Comparison of ENCODE assay signal across 15 mouse cellular contexts in genomic region chr6:71772636-71773208, GRCm38 (mm10). TPM values are rescaled to one million over a fixed set of nuclear protein-coding genes. Genes with fewer than 3 reads are reported as not detected.
DNase-seq lines count a peak whose midpoint lies in the region; ATAC-seq lines count a peak whose summit lies in the region.
"Had no signal": no experiment of that assay in that cellular context is flagged by ENCODE, and none has a peak within 500 bp of the region (broad histone marks: within the 10 kb centered on the region; RNA-seq: fewer than 3 reads in every experiment).

No protein-coding gene starts in this region.

- no peak overlapping the region for H3K9ac ChIP-seq in heart, embryonic 11.5 days (ENCODE audit: low read depth, low read length)
- H3K9ac ChIP-seq: limb, embryonic 13.5 days; lung, embryonic 14.5 days had no signal

- H3K4me2 ChIP-seq in heart, embryonic 11.5 days, result no peak overlapping the region
- H3K4me2 ChIP-seq: limb, embryonic 13.5 days; lung, embryonic 14.5 days had no signal

- WGBS in heart, embryonic 11.5 days (ENCODE audit: insufficient replicate concordance), result 82% methylated on average over 7 of the region's 7 CpGs

- H3K27me3 ChIP-seq in megakaryocyte, embryonic 14.5 days (replicated peaks), result peaks cover 7% of the 10 kb centered on the region
- H3K27me3 ChIP-seq in heart, embryonic 11.5 days (ENCODE audit: control insufficient read depth, insufficient read depth, low read length), result no peaks in the 10 kb centered on the region
- H3K27me3 ChIP-seq: limb, embryonic 13.5 days had no signal

- H3K4me3 ChIP-seq in megakaryocyte, embryonic 14.5 days (replicated peaks), result peak overlapping the region; percentile 38
- H3K4me3 ChIP-seq in heart, embryonic 11.5 days (ENCODE audit: low read depth, low read length), result no peak overlapping the region
- H3K4me3 ChIP-seq: limb, embryonic 13.5 days had no signal

- H3K9me3 ChIP-seq in megakaryocyte, embryonic 14.5 days, result peaks cover 9% of the 10 kb centered on the region
- no peaks in the 10 kb centered on the region for H3K9me3 ChIP-seq in heart, embryonic 11.5 days (replicated peaks; ENCODE audit: control insufficient read depth, low read length)

- no peaks in the 10 kb centered on the region for H3K36me3 ChIP-seq in megakaryocyte, embryonic 14.5 days (replicated peaks; ENCODE audit: low read length)
- H3K36me3 ChIP-seq in heart, embryonic 11.5 days (ENCODE audit: control insufficient read depth, insufficient read depth, low read length), result no peaks in the 10 kb centered on the region
- H3K36me3 ChIP-seq: limb, embryonic 13.5 days had no signal

- peak; percentile 84 for DNase-seq in adrenal gland, adult 2 months
- peak; percentile 36 for DNase-seq in brain, adult 2 months (ENCODE audit: low read depth, low spot score)
- peak; percentile 18 for DNase-seq in lung, postnatal 25 days (ENCODE audit: low spot score)
- DNase-seq in urinary bladder, adult 18-20 months (ENCODE audit: low spot score in 2 of 2), result no peak
- DNase-seq: cerebellum, adult 9-10 months; heart, adult 11 months; kidney, postnatal 10 days; spleen, adult 18-20 months had no signal

- ATAC-seq in megakaryocyte, adult 5-6 weeks (ENCODE audit: poor library complexity, severe bottlenecking), result no peak
- no peak for ATAC-seq in heart, embryonic 11.5 days (replicated peaks; ENCODE audit: insufficient number of reproducible peaks, low FRiP score, low TSS enrichment)
- ATAC-seq: inflammation-experienced regulatory T-cells, adult 6 months had no signal

- H3K4me1 ChIP-seq in megakaryocyte, embryonic 14.5 days, result peaks cover 3% of the 10 kb centered on the region
- H3K4me1 ChIP-seq in heart, embryonic 11.5 days (ENCODE audit: control insufficient read depth, insufficient read depth, low read length), result no peaks in the 10 kb centered on the region
- H3K4me1 ChIP-seq: limb, embryonic 13.5 days had no signal

- no peak overlapping the region for H3K27ac ChIP-seq in heart, embryonic 11.5 days (ENCODE audit: low read depth, low read length)
- H3K27ac ChIP-seq: limb, embryonic 13.5 days; stomach, postnatal 0 days had no signal

RNA-seq across cellular contexts. Expression of gene Mrpl35, which starts 54.0 kb away (rescaled TPM):
- 1.00 TPM in 1 of 2 replicates, not detected in the other for polyA plus RNA-seq in megakaryocyte, embryonic 14.5 days (2012; ENCODE audit: insufficient read depth, low replicate concordance)
- 24.7 and 25.6 TPM in 2 replicates for total RNA-seq in megakaryocyte, adult 5-6 weeks (2015)
- 12.0 and 18.1 TPM in 2 replicates for total RNA-seq in megakaryocyte, adult 5-6 weeks (2017)
- 10 to 100 TPM; 43.0 to 49.0 TPM for total RNA-seq in adrenal gland, adult 2 months (2021)
- polyA plus RNA-seq in adrenal gland, adult 2 months (2012; rRNA removed), result 2.6 and 2.9 TPM in 2 replicates
- polyA plus RNA-seq in heart, embryonic 11.5 days (2014; fragmentation: Nextera tagmentation; extraction: Ambion mirVana), result 60.9 and 65.3 TPM in 2 replicates

RNA-seq across cellular contexts. Expression of gene Immt, which starts 58.4 kb away (rescaled TPM):
- 14.5 and 15.8 TPM in 2 replicates for polyA plus RNA-seq in megakaryocyte, embryonic 14.5 days (2012; ENCODE audit: insufficient read depth, low replicate concordance)
- total RNA-seq in megakaryocyte, adult 5-6 weeks (2015), result 97.2 and 101 TPM in 2 replicates
- 76.5 and 88.6 TPM in 2 replicates for total RNA-seq in megakaryocyte, adult 5-6 weeks (2017)
- total RNA-seq in adrenal gland, adult 2 months (2021), result 100 to 1,000 TPM; 315 to 398 TPM
- polyA plus RNA-seq in adrenal gland, adult 2 months (2012; rRNA removed), result 96.6 and 110 TPM in 2 replicates
- polyA plus RNA-seq in heart, embryonic 11.5 days (2014; fragmentation: Nextera tagmentation; extraction: Ambion mirVana), result 284 and 294 TPM in 2 replicates

Comparison
In these comparisons a context has a peak if more than half of its experiments do, and no peak if none do; other contexts are left out.
1. DNase-seq: peak in adrenal gland, adult 2 months (single experiment), brain, adult 2 months (single experiment) and lung, postnatal 25 days (single experiment); none in urinary bladder, adult 18-20 months (0 of 2).
2. RNA of gene Mrpl35, which starts 54.0 kb away (polyA plus RNA-seq): 60.9 to 65.3 TPM in heart, embryonic 11.5 days; 2.6 to 2.9 TPM in adrenal gland, adult 2 months and 1.00 TPM in megakaryocyte, embryonic 14.5 days; every median in the first group is over 10 times any median in the second.